In genomic region chr16:54194680-54195079, GRCm38 (mm10) we compare ENCODE assay signal across 29 mouse cellular contexts.
"Had no signal": no experiment of that assay in that cellular context is flagged by ENCODE, and none has a peak within 500 bp of the region (broad histone marks: within the 10 kb centered on the region; RNA-seq: fewer than 3 reads in every experiment).

No protein-coding gene starts in this region.

- ATAC-seq: hindbrain, embryonic 16.5 days; inflammation-experienced regulatory T-cells, adult 6 months; intestine, embryonic 15.5 days; intestine, postnatal 0 days; liver, embryonic 12.5 days had no signal

- H3K9ac ChIP-seq: heart, embryonic 13.5 days; heart, embryonic 15.5 days; hindbrain, embryonic 14.5 days; intestine, embryonic 15.5 days; limb, embryonic 13.5 days; limb, embryonic 15.5 days; liver, embryonic 12.5 days; liver, embryonic 14.5 days had no signal

- H3K4me2 ChIP-seq: heart, embryonic 11.5 days; heart, embryonic 13.5 days; heart, embryonic 15.5 days; hindbrain, embryonic 14.5 days; intestine, embryonic 15.5 days; limb, embryonic 13.5 days; limb, embryonic 15.5 days; liver, embryonic 12.5 days had no signal

- H3K36me3 ChIP-seq: heart, embryonic 13.5 days; heart, embryonic 15.5 days; intestine, embryonic 15.5 days; limb, embryonic 13.5 days; limb, embryonic 15.5 days; liver, embryonic 12.5 days had no signal

- H3K27me3 ChIP-seq: heart, embryonic 13.5 days; heart, embryonic 15.5 days; intestine, embryonic 15.5 days; limb, embryonic 13.5 days; limb, embryonic 15.5 days; liver, embryonic 12.5 days had no signal

- H3K4me3 ChIP-seq: gastrocnemius, adult 2 months; heart, adult 2 months; heart, embryonic 13.5 days; heart, embryonic 15.5 days; intestine, embryonic 15.5 days; layer of hippocampus, adult 2 months; limb, embryonic 13.5 days; limb, embryonic 15.5 days; liver, embryonic 12.5 days had no signal

- H3K4me1 ChIP-seq: heart, embryonic 13.5 days; heart, embryonic 15.5 days; intestine, embryonic 15.5 days; limb, embryonic 13.5 days; limb, embryonic 15.5 days; liver, embryonic 12.5 days had no signal

- H3K9me3 ChIP-seq: heart, embryonic 13.5 days; heart, embryonic 15.5 days; intestine, embryonic 15.5 days; limb, embryonic 13.5 days; limb, embryonic 15.5 days; liver, embryonic 12.5 days had no signal

- DNase-seq: gastrocnemius, adult 2 months; gastrocnemius, postnatal 10 days; gastrocnemius, postnatal 25 days; heart, adult 11 months; heart, adult 2 months; heart, postnatal 14 days; heart, postnatal 36 days; kidney, adult 18-20 months; kidney, adult 8-10 months; kidney, postnatal 10 days; kidney, postnatal 25 days; kidney, postnatal 4 days; layer of hippocampus, adult 9-11 months; layer of hippocampus, postnatal 36 days; left cerebral cortex, postnatal 4 days; lung, adult 18-20 months had no signal

- H3K27ac ChIP-seq: gastrocnemius, adult 2 months; heart, adult 2 months; heart, embryonic 13.5 days; heart, embryonic 15.5 days; hindbrain, embryonic 14.5 days; intestine, embryonic 15.5 days; layer of hippocampus, adult 2 months; limb, embryonic 13.5 days; limb, embryonic 15.5 days; liver, embryonic 12.5 days; liver, embryonic 14.5 days had no signal
